Mouse (Mus musculus): ENCODE results near the gene Ugt1a7c. TPM values are rescaled to one million over a fixed set of nuclear protein-coding genes. Genes with fewer than 3 reads are reported as not detected.

Gene Ugt1a7c
- polyA plus RNA-seq, 1 experiment from 2014 or later: 1.5 TPM

GRCm38 (mm10) chr1:88211812-88212211 lies 117.0 kb downstream of the Ugt1a7c start, which contains the start of gene Ugt1a1:
Gene Ugt1a1, plus strand, starts transcription at chr1:88211959.
- Histone ChIP-seq H3K9me3 (peaks cover 52% of the 10 kb centered on the region), H3K4me1 (replicated peaks) (no peaks in the 10 kb centered on the region), H3K27me3 (no peaks in the 10 kb centered on the region), H3K4me3 (no peak within 1 kb of the TSS), H3K4me2 (no peak within 1 kb of the TSS), H3K27ac (replicated peaks) (no peak within 1 kb of the TSS), H3K36me3 (no peaks in the 10 kb centered on the region), H3K9ac (no peak within 1 kb of the TSS)
- WGBS: 69% methylated on average over 8 of the region's 8 CpGs
- peak; percentile 31; the same call in 1 of the 2 replicates for ATAC-seq (ENCODE audit: low FRiP score, low read depth)

GRCm38 (mm10) chr1:88212341-88213045 lies 117.6 kb downstream of the Ugt1a7c start:
- WGBS: 63% methylated on average over 8 of the region's 8 CpGs
- H3K4me2 ChIP-seq: no peak overlapping the region

GRCm38 (mm10) chr1:88213061-88213460 lies 118.2 kb downstream of the Ugt1a7c start:
- 73% methylated on average over 1 of the region's 1 CpGs for WGBS
- no peak overlapping the region for H3K9ac ChIP-seq
- no peak for ATAC-seq (ENCODE audit: low FRiP score, low read depth)
- no peaks in the 10 kb centered on the region for H3K4me1 ChIP-seq (replicated peaks)
- no peaks in the 10 kb centered on the region for H3K27me3 ChIP-seq
- H3K36me3 ChIP-seq: no peaks in the 10 kb centered on the region
- peaks cover 62% of the 10 kb centered on the region for H3K9me3 ChIP-seq
- H3K27ac ChIP-seq (replicated peaks): no peak overlapping the region
- no peak overlapping the region for H3K4me3 ChIP-seq
- H3K4me2 ChIP-seq: no peak overlapping the region

More at GRCm38 (mm10) chr1:88212341-88213045, 117.6 kb downstream of the Ugt1a7c start:
- Histone ChIP-seq H3K27me3 (no peaks in the 10 kb centered on the region), H3K4me3 (no peak overlapping the region), H3K36me3 (no peaks in the 10 kb centered on the region), H3K9me3 (peaks cover 59% of the 10 kb centered on the region), H3K9ac (no peak overlapping the region), H3K27ac (replicated peaks) (no peak overlapping the region), H3K4me1 (replicated peaks) (no peaks in the 10 kb centered on the region)
- ATAC-seq (ENCODE audit: low FRiP score, low read depth): 0 out of 2 replicates have a peak, but pooled peaks have one; percentile 12

- Histone ChIP-seq H3K4me2 (no peak overlapping the region), H3K27me3 (no peaks in the 10 kb centered on the region), H3K36me3 (no peaks in the 10 kb centered on the region), H3K9me3 (peaks cover 62% of the 10 kb centered on the region), H3K27ac (replicated peaks) (no peak overlapping the region), H3K9ac (no peak overlapping the region), H3K4me3 (no peak overlapping the region), H3K4me1 (replicated peaks) (no peaks in the 10 kb centered on the region)
- no peak for ATAC-seq (ENCODE audit: low FRiP score, low read depth)
- 85% methylated on average over 2 of the region's 2 CpGs for WGBS
Observed at GRCm38 (mm10) chr1:88213766-88214461, 119.1 kb downstream of the Ugt1a7c start.

- Histone ChIP-seq H3K4me1 (replicated peaks) (no peaks in the 10 kb centered on the region), H3K4me2 (no peak overlapping the region), H3K9ac (no peak overlapping the region), H3K27me3 (no peaks in the 10 kb centered on the region), H3K9me3 (peaks cover 62% of the 10 kb centered on the region), H3K4me3 (no peak overlapping the region), H3K27ac (replicated peaks) (no peak overlapping the region), H3K36me3 (no peaks in the 10 kb centered on the region)
- WGBS: 87% methylated on average over 2 of the region's 2 CpGs
- ATAC-seq (ENCODE audit: low FRiP score, low read depth): no peak
Observed at GRCm38 (mm10) chr1:88214462-88214952, 119.6 kb downstream of the Ugt1a7c start.

- Histone ChIP-seq H3K4me3 (no peak overlapping the region), H3K36me3 (no peaks in the 10 kb centered on the region), H3K9ac (no peak overlapping the region), H3K4me1 (replicated peaks) (no peaks in the 10 kb centered on the region), H3K27me3 (no peaks in the 10 kb centered on the region), H3K9me3 (peaks cover 62% of the 10 kb centered on the region), H3K27ac (replicated peaks) (no peak overlapping the region), H3K4me2 (no peak overlapping the region)
- ATAC-seq (ENCODE audit: low FRiP score, low read depth): no peak
- WGBS: 73% methylated on average over 10 of the region's 10 CpGs
Observed at GRCm38 (mm10) chr1:88215466-88216380, 120.9 kb downstream of the Ugt1a7c start.

- Histone ChIP-seq H3K27ac (replicated peaks) (no peak overlapping the region), H3K27me3 (no peaks in the 10 kb centered on the region), H3K9ac (no peak overlapping the region), H3K4me3 (no peak overlapping the region), H3K36me3 (no peaks in the 10 kb centered on the region), H3K9me3 (peaks cover 58% of the 10 kb centered on the region), H3K4me1 (replicated peaks) (no peaks in the 10 kb centered on the region), H3K4me2 (no peak overlapping the region)
- no peak for ATAC-seq (ENCODE audit: low FRiP score, low read depth)
- 60% methylated on average over 2 of the region's 2 CpGs for WGBS
Observed at GRCm38 (mm10) chr1:88216551-88216950, 121.7 kb downstream of the Ugt1a7c start.

- ATAC-seq (ENCODE audit: low FRiP score, low read depth): no peak
- Histone ChIP-seq H3K4me3 (no peak overlapping the region), H3K27ac (replicated peaks) (no peak overlapping the region), H3K4me2 (no peak overlapping the region), H3K27me3 (no peaks in the 10 kb centered on the region), H3K9me3 (peaks cover 55% of the 10 kb centered on the region), H3K36me3 (no peaks in the 10 kb centered on the region), H3K4me1 (replicated peaks) (no peaks in the 10 kb centered on the region), H3K9ac (no peak overlapping the region)
- 61% methylated on average over 2 of the region's 2 CpGs for WGBS
Observed at GRCm38 (mm10) chr1:88217144-88217543, 122.3 kb downstream of the Ugt1a7c start.

GRCm38 (mm10) chr1:88217576-88217975 lies 122.7 kb downstream of the Ugt1a7c start:
- peaks cover 53% of the 10 kb centered on the region for H3K9me3 ChIP-seq
- WGBS: 37% methylated on average over 3 of the region's 3 CpGs

GRCm38 (mm10) chr1:88218051-88218450 lies 123.2 kb downstream of the Ugt1a7c start:
- H3K9me3 ChIP-seq: peaks cover 48% of the 10 kb centered on the region
- no peaks in the 10 kb centered on the region for H3K36me3 ChIP-seq
- 76% methylated on average over 9 of the region's 9 CpGs for WGBS
- no peak overlapping the region for H3K4me3 ChIP-seq
- no peak overlapping the region for H3K27ac ChIP-seq (replicated peaks)
- no peak overlapping the region for H3K4me2 ChIP-seq
- H3K27me3 ChIP-seq: no peaks in the 10 kb centered on the region
- H3K9ac ChIP-seq: no peak overlapping the region
- no peak for ATAC-seq (ENCODE audit: low FRiP score, low read depth)
- H3K4me1 ChIP-seq (replicated peaks): no peaks in the 10 kb centered on the region

More at GRCm38 (mm10) chr1:88217576-88217975, 122.7 kb downstream of the Ugt1a7c start:
- H3K27ac ChIP-seq (replicated peaks): no peak overlapping the region
- H3K27me3 ChIP-seq: no peaks in the 10 kb centered on the region
- H3K4me3 ChIP-seq: no peak overlapping the region
- H3K9ac ChIP-seq: no peak overlapping the region
- no peak for ATAC-seq (ENCODE audit: low FRiP score, low read depth)
- H3K36me3 ChIP-seq: no peaks in the 10 kb centered on the region
- no peaks in the 10 kb centered on the region for H3K4me1 ChIP-seq (replicated peaks)
- H3K4me2 ChIP-seq: no peak overlapping the region

- Histone ChIP-seq H3K27me3 (no peaks in the 10 kb centered on the region), H3K9me3 (peaks cover 43% of the 10 kb centered on the region), H3K4me1 (replicated peaks) (no peaks in the 10 kb centered on the region), H3K36me3 (no peaks in the 10 kb centered on the region), H3K9ac (no peak overlapping the region), H3K27ac (replicated peaks) (no peak overlapping the region), H3K4me2 (no peak overlapping the region), H3K4me3 (no peak overlapping the region)
- WGBS: 51% methylated on average over 4 of the region's 4 CpGs
- ATAC-seq (ENCODE audit: low FRiP score, low read depth): no peak
Observed at GRCm38 (mm10) chr1:88218591-88218990, 123.7 kb downstream of the Ugt1a7c start.
